Mouse (Mus musculus) heart, embryonic 11.5 days (tissue): Measurements from ENCODE around the gene Fgfbp3. TPM values are rescaled to one million over a fixed set of nuclear protein-coding genes. Genes with fewer than 3 reads are reported as not detected.
"Not testable (repeated sequence)": the region's sequence is repeated elsewhere in the genome, so short reads cannot be mapped to it uniquely, and the experiment has no call there.

Experiments used
- ATAC-seq: fragments of 200-750 bp; cut with Nextera tagmentation; replicated peaks from 2 replicates; pipeline ENCODE4 v1.8.0; 2017; ENCODE audit warnings: moderate library complexity; ENCODE audit not compliant: insufficient number of reproducible peaks, low FRiP score, low TSS enrichment
- H3K27ac ChIP-seq: fragments of 300-500 bp; sonication (generic); 2 replicates; pipeline ENCODE4 v1.5.1; 2014; ENCODE audit warnings: mild to moderate bottlenecking, low read depth, low read length
- H3K27me3 ChIP-seq: fragments of 300-500 bp; sonication (generic); 2 replicates; pipeline ENCODE4 v1.6.1; 2014; ENCODE audit warnings: mild to moderate bottlenecking, low read length, mixed read lengths; ENCODE audit not compliant: control insufficient read depth, insufficient read depth
- H3K36me3 ChIP-seq: fragments of 300-500 bp; sonication (generic); 2 replicates; pipeline ENCODE4 v1.6.1; 2014; ENCODE audit warnings: mild to moderate bottlenecking, low read length, moderate library complexity, mixed read lengths; ENCODE audit not compliant: control insufficient read depth, insufficient read depth
- H3K4me1 ChIP-seq: fragments of 300-500 bp; sonication (generic); 2 replicates; pipeline ENCODE4 v1.6.1; 2014; ENCODE audit warnings: low read length; ENCODE audit not compliant: control insufficient read depth, insufficient read depth
- H3K4me2 ChIP-seq: fragments of 300-500 bp; sonication (generic); 2 replicates; pipeline ENCODE4 v1.6.1; 2014; ENCODE audit warnings: mild to moderate bottlenecking, moderate library complexity
- H3K4me3 ChIP-seq: fragments of 300-500 bp; sonication (generic); 2 replicates; pipeline ENCODE4 v1.5.1; 2014; ENCODE audit warnings: low read depth, low read length
- H3K9ac ChIP-seq: fragments of 300-500 bp; sonication (generic); 2 replicates; pipeline ENCODE4 v1.6.1; 2014; ENCODE audit warnings: mild to moderate bottlenecking, low read depth, low read length, moderate library complexity
- H3K9me3 ChIP-seq: fragments of 300-500 bp; sonication (generic); replicated peaks from 2 replicates; pipeline ENCODE4 v1.6.1; 2016; ENCODE audit warnings: low read length; ENCODE audit not compliant: control insufficient read depth
- WGBS: fragments of 180-500 bp; shearing (Covaris S2); extraction: QIAGEN DNeasy Blood & Tissue Kit; methylation state at CpG from one replicate; pipeline ENCODE4 v1.1.7; 2014; ENCODE audit not compliant: insufficient replicate concordance; 5-methylcytosine and 5-hydroxymethylcytosine counted together
- polyA plus RNA-seq: library from polyadenylated mRNA; unstranded; fragments of >200 nt; fragmentation: Nextera tagmentation; extraction: Ambion mirVana; gene quantifications from 2 replicates; pipeline ENCODE4 v1.2.1, GENCODE M21; 2014

Gene Fgfbp3
- polyA plus RNA-seq, 1 experiment from 2014 or later = 4.0 TPM

DNA sequence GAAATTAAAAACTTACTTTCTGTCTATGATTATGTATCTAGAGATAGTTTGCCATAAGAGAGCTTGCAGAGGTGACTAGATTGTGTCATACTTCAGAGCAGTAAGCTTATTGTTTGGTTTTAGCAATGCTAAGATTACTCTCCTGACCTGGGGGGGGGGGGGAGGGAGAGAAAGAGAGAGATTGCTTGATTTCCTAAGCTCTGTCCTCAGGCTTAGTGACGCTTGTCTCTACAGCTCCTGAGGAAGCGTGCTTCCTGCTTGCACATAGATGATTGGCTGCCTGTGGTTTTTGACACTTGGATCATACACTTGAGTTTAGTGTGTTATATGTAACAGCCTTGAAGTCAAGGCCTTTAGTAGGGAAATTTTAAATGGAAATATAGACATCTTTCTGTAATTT lies 44.8 kb downstream of the Fgfbp3 start:
- no peak overlapping the region for H3K4me2 ChIP-seq
- H3K4me3 ChIP-seq = no peak overlapping the region
- no peak for ATAC-seq
- H3K27me3 ChIP-seq = no peaks in the 10 kb centered on the region
- no peaks in the 10 kb centered on the region for H3K9me3 ChIP-seq
- peaks cover 6% of the 10 kb centered on the region for H3K4me1 ChIP-seq
- peaks cover 32% of the 10 kb centered on the region for H3K36me3 ChIP-seq
- WGBS = 84% methylated on average over 2 of the region's 2 CpGs
- H3K27ac ChIP-seq = no peak overlapping the region
- H3K9ac ChIP-seq = no peak overlapping the region

DNA sequence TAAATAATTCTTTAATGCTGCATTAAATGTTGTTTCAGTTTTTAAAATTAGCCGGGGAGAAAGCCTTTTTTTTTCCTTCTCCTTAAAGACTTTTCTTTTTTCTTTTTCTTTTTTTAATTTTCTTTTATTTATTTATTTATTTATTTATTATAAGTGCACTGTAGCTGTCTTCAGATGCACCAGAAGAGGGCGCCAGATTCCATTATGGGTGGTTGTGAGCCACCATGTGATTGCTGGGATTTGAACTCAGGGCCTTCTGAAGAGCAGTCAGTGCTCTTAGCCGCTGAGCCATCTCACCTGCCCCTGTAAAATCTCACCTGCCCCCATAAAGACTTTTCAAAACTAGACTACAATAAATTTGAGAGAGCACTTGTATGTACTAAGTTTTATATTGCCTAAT lies 50.7 kb downstream of the Fgfbp3 start:
- WGBS = 81% methylated on average over 3 of the region's 3 CpGs
- ATAC-seq, H3K4me2 ChIP-seq, H3K9ac ChIP-seq, H3K27me3 ChIP-seq, H3K4me3 ChIP-seq, H3K27ac ChIP-seq, H3K9me3 ChIP-seq, H3K4me1 ChIP-seq: not testable (repeated sequence)
- peaks cover 36% of the 10 kb centered on the region for H3K36me3 ChIP-seq

Other genes starting within 250 kb of the Fgfbp3 start
- 58.4 and 72.9 TPM in 2 replicates for gene Ppp1r3c, start 183.0 kb downstream of the Fgfbp3 start, polyA plus RNA-seq
- gene Tnks2, start 85.4 kb downstream of the Fgfbp3 start, polyA plus RNA-seq = 60.5 and 64.3 TPM in 2 replicates
- gene Btaf1, start 6.5 kb upstream of the Fgfbp3 start, polyA plus RNA-seq = 12.8 and 13.7 TPM in 2 replicates